Mouse (Mus musculus) frontal cortex, postnatal 14 days (tissue): ENCODE measurements around the gene Defb7.

Experiments used
- DNase-seq, 2 experiments: peaks; one replicate each; pipeline ENCODE4 v3.0.0; 2022; ENCODE audit warnings: low spot score in 2 of 2

Defb7 gene

DNA sequence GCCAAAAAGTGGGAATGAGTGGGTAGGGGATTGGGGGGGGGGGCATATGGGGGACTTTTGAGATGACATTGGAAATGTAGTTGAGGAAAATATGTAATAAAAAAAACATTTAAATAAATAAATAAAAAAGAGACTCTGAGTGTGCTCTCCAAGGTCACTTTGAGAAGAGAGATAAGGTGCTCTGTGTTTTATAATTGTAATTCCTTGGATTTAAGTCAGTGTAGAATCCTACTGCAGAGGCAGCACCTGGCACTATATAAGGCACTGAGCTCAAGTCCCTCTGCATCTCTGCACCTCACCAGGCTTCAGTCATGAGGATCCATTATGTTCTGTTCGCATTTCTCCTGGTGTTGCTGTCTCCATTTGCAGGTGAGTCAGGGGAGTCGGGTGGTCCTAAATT, at the start of gene Defb7:
Gene Defb7 (plus strand): TSS at position 301 of the 400 bp plus-strand sequence.
- DNase-seq, result no peak

DNA sequence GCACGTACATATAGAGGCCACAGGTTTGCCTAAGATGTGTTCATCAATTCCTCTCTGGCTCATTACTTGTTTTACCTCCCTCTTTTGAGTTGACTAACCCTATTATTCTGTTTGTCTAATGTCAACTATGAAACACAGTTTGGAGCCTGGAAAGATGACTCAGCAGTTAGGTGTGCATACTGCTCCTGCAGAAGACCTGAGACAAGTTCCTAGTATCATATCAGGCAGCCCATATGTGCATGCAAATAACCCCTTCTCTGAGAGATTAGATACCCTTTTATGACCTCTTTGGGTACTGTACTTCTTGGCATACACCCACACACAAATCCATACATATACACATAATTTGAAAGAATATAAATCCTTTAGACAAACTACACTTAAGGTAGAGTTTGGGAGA, 48.5 kb upstream of the Defb7 start:
- no peak for DNase-seq

DNA sequence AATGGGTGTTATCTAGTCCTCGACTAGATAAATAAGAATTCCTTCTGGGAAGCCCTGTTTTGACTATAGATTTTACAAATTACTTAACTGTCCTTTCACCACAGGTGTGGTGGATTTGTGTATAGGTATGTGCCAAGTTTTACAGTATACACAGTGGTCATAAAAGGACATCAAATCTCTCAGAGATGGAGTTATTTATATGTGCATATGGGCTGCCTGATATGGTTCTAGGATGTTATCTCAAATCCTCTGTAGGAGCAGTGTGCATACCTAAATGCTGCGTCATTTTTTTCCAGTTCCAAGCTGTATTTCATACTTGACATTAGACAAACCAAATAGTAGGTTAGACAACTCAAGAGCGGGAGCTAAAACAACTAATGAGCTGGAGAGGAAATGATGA, 33.5 kb upstream of the Defb7 start:
- DNase-seq, result no peak

DNA sequence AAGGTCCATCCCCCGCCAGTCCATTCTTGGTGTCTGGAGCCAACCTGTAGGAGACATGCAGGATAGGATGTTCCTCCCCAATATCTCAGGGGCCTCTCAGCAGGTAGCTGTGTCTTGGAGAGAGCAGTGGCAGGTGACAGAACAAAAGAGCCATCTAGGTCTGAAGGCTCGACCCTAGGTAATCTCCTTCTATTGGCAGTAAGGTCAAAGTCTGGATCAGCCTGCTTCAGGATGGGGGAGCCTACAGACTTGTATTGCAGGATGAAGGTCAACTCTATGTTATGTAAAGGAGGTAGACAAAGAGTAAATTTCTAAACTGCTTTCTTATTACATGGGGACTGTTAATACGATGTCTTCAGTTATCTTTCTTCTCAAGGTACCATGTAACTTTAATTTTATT, 25.9 kb upstream of the Defb7 start:
- no peak for DNase-seq

DNA sequence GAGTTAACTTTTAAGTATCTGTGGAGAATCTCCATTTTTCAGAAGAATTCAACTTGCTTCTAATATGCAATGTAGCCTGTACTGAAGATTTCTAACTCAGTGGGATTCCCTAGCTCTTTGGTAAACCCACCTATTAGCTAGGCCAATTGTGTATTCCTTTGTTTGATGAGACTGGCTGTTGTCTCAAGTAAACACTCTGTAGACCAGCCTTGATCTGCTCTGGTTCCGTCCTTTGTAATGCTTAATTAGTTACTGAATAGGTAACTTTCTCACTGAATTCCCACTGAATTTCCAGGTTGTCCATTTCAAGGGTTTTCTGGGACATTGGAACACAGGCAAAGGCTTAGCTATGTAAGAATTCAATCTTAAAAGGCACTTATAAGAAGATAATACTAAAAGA, 5.6 kb downstream of the Defb7 start:
- no peak for DNase-seq

DNA sequence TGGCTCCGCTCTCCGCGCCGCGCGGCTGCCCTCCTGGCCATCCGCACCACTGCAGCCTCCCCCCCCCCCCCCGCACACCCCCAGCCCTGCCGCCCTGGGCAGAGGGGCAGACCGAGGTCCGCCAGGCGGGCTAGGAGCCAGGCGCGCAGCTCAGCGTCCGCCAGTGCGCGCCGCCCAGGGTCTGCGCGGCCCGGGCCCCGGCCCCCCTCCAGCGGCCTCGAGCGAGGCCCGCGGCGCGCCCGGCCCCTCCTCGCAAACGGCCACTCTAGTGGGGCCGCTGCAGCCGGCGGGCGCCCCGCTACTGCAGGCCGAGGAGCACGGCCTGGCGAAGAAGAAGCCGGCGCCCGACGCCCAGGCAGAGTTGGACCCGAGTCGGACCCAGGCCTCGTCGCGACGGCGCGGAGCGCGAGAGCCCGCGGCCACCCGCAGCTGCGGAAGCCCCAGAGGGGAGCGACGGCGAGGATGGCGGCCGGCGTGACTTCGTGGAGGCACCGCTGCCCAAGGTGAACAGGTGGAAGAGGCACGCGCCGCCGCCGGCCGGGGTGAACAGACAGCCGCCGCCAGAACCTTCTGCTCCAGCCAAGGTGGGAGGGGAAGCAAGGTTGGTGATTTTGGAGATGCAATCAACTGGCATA, 40.4 kb downstream of the Defb7 start:
- no peak for DNase-seq

DNA sequence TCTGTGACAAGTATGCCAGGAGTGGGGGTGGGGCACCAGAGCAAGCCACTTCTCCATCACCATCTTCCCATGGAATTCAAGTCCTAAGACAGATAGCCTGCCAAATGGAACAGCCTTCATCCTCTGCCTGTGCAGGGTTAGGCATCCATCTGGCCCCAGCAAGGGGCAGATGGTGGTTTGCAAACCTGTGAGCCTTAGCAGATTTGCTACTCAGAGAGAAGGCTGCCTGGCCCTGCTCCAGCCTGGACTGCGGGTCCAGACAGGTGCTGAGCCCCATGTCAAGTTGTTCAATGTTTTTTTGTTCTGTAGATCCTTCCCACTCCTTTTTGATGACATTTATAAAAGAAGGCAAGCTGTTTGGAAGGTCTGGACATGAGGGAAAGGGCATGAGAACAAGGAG, 45.5 kb downstream of the Defb7 start:
- DNase-seq, result no peak
